Mouse (Mus musculus) forebrain, embryonic 10.5 days (tissue): ENCODE data around the gene 1810043G02Rik. TPM values are rescaled to one million over a fixed set of nuclear protein-coding genes. Genes with fewer than 3 reads are reported as not detected.
"Not testable (repeated sequence)": the region's sequence is repeated elsewhere in the genome, so short reads cannot be mapped to it uniquely, and the experiment has no call there.

Source experiments
- DNase-seq: peaks from one replicate; pipeline ENCODE4 v3.0.0-alpha.2; 2017; ENCODE audit warnings: low spot score; ENCODE audit errors: extremely low spot score
- H3K27ac ChIP-seq: fragments of 300-500 bp; sonication (generic); 2 replicates; pipeline ENCODE4 v1.5.1; 2016; ENCODE audit warnings: mild to moderate bottlenecking
- H3K27me3 ChIP-seq: fragments of 300-500 bp; sonication (generic); 2 replicates; pipeline ENCODE4 v1.6.1; 2016; ENCODE audit warnings: mild to moderate bottlenecking; ENCODE audit not compliant: poor library complexity, severe bottlenecking
- H3K36me3 ChIP-seq: fragments of 300-500 bp; sonication (generic); replicated peaks from 2 replicates; pipeline ENCODE4 v1.6.1; 2016; ENCODE audit warnings: mild to moderate bottlenecking, moderate library complexity
- H3K4me1 ChIP-seq: fragments of 300-500 bp; sonication (generic); 2 replicates; pipeline ENCODE4 v1.6.1; 2016
- H3K4me3 ChIP-seq: fragments of 300-500 bp; sonication (generic); 2 replicates; pipeline ENCODE4 v1.5.1; 2016; ENCODE audit warnings: mild to moderate bottlenecking, moderate library complexity
- H3K9me3 ChIP-seq: fragments of 300-500 bp; sonication (generic); 2 replicates; pipeline ENCODE4 v1.6.1; 2016; ENCODE audit warnings: mild to moderate bottlenecking, moderate library complexity
- WGBS: fragments of 180-500 bp; shearing (Covaris S2); methylation state at CpG from one replicate; pipeline ENCODE4 v1.1.7; 2016; 5-methylcytosine and 5-hydroxymethylcytosine counted together
- polyA plus RNA-seq: library from polyadenylated mRNA; unstranded; fragments of >200 nt; fragmentation: Nextera tagmentation; extraction: Ambion mirVana; gene quantifications from 2 replicates; pipeline ENCODE4 v1.2.1, GENCODE M21; 2016

The 1810043G02Rik gene
- 33.9 and 37.4 TPM in 2 replicates for polyA plus RNA-seq

GRCm38 (mm10) chr10:77978351-77979350 is at the start of gene 1810043G02Rik:
Gene 1810043G02Rik (plus strand): TSS chr10:77978524.
- Histone ChIP-seq H3K36me3 (peaks cover 38% of the 10 kb centered on the region), H3K4me3 (peak within 1 kb of the TSS; percentile 74), H3K27ac (peak within 1 kb of the TSS; percentile 89), H3K9me3 (no peaks in the 10 kb centered on the region), H3K4me1 (peaks cover 25% of the 10 kb centered on the region), H3K27me3 (no peaks in the 10 kb centered on the region)
- 1% methylated on average over 57 of the region's 57 CpGs for WGBS
- peak; percentile 98 for DNase-seq

DNA sequence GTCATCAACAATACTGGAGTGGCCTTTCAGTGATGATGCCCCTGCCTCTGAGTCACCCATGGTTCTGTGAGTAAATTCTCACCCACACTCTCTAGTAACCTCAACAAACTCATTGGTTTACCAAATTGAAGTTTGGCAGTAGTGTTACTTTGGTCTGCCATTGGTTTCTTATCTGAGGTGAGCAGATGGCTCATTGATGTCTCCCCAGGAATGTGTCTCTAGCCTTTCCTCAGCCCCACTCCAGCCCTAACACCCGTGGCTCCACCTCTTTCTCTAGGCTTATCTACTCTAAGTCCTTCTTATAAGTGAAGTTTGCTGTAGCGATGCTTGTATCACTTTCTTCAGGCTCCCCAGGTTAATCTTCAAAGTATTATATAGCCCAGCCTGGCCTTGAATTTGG is 38.6 kb upstream of the 1810043G02Rik start:
- no peaks in the 10 kb centered on the region for H3K27me3 ChIP-seq
- 82% methylated on average over 2 of the region's 2 CpGs for WGBS
- no peaks in the 10 kb centered on the region for H3K9me3 ChIP-seq
- no peak overlapping the region for H3K4me3 ChIP-seq
- no peaks in the 10 kb centered on the region for H3K36me3 ChIP-seq
- no peaks in the 10 kb centered on the region for H3K4me1 ChIP-seq
- no peak for DNase-seq
- no peak overlapping the region for H3K27ac ChIP-seq

GRCm38 (mm10) chr10:77950468-77950867 is 27.9 kb upstream of the 1810043G02Rik start:
- not testable (repeated sequence) for DNase-seq, H3K4me1 ChIP-seq

GRCm38 (mm10) chr10:77962725-77963124 is 15.6 kb upstream of the 1810043G02Rik start:
- DNase-seq: no peak
- no peak overlapping the region for H3K27ac ChIP-seq
- 88% methylated on average over 2 of the region's 2 CpGs for WGBS
- no peaks in the 10 kb centered on the region for H3K9me3 ChIP-seq
- no peak overlapping the region for H3K4me3 ChIP-seq
- H3K27me3 ChIP-seq: peaks cover 2% of the 10 kb centered on the region
- no peaks in the 10 kb centered on the region for H3K4me1 ChIP-seq
- no peaks in the 10 kb centered on the region for H3K36me3 ChIP-seq

More at GRCm38 (mm10) chr10:77950468-77950867, 27.9 kb upstream of the 1810043G02Rik start:
- peaks cover 15% of the 10 kb centered on the region; the same call in 1 of the 2 replicates for H3K9me3 ChIP-seq
- H3K36me3 ChIP-seq, H3K4me3 ChIP-seq, H3K27me3 ChIP-seq, H3K27ac ChIP-seq: not testable (repeated sequence)
- 90% methylated on average over 9 of the region's 12 CpGs for WGBS

DNA sequence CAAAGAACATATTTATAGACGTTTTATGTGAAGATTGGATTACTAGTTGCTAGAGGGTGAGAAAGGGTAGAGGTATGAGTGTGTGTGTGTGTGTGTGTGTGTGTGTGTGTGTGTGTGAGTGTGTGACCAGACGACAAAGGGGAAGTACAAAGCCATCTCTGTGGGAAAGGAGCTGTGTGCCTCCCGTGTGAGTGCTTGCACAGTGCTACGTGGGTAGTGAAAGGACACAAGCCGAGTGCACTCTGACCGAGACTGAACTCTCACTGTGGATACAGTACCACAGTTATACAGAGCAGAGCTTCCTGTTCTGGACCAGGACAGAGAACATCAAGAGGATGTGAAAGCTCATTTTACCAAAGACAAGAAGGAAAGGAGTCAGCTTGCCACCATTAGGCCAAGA is 14.4 kb upstream of the 1810043G02Rik start:
- peaks cover 2% of the 10 kb centered on the region for H3K4me1 ChIP-seq
- no peaks in the 10 kb centered on the region for H3K9me3 ChIP-seq
- 91% methylated on average over 6 of the region's 6 CpGs for WGBS
- H3K27ac ChIP-seq: no peak overlapping the region
- no peaks in the 10 kb centered on the region for H3K36me3 ChIP-seq
- H3K4me3 ChIP-seq: no peak overlapping the region
- H3K27me3 ChIP-seq: peaks cover 14% of the 10 kb centered on the region
- no peak for DNase-seq

- Histone ChIP-seq H3K36me3 (no peaks in the 10 kb centered on the region), H3K9me3 (no peaks in the 10 kb centered on the region), H3K27me3 (peaks cover 39% of the 10 kb centered on the region), H3K27ac (0 out of 2 replicates have a peak overlapping the region, but pooled peaks have one; percentile 25), H3K4me3 (peak overlapping the region; percentile 51), H3K4me1 (peaks cover 14% of the 10 kb centered on the region)
- DNase-seq: peak; percentile 60
- WGBS: 7% methylated on average over 26 of the region's 26 CpGs
Measured at GRCm38 (mm10) chr10:77969274-77969972, 8.9 kb upstream of the 1810043G02Rik start.

- H3K36me3 ChIP-seq: no peaks in the 10 kb centered on the region
- peak overlapping the region; percentile 51 for H3K4me3 ChIP-seq
- H3K27ac ChIP-seq: no peak overlapping the region
- 16% methylated on average over 8 of the region's 8 CpGs for WGBS
- no peak for DNase-seq
- peaks cover 14% of the 10 kb centered on the region for H3K4me1 ChIP-seq
- no peaks in the 10 kb centered on the region for H3K9me3 ChIP-seq
- H3K27me3 ChIP-seq: peaks cover 39% of the 10 kb centered on the region
Measured at GRCm38 (mm10) chr10:77969973-77970325, 8.4 kb upstream of the 1810043G02Rik start.

GRCm38 (mm10) chr10:77970481-77970880 is 7.8 kb upstream of the 1810043G02Rik start, which contains the start of gene Trpm2:
Gene Trpm2 (minus strand): TSS chr10:77970563.
- Histone ChIP-seq H3K9me3 (no peaks in the 10 kb centered on the region), H3K27me3 (peaks cover 39% of the 10 kb centered on the region), H3K27ac (0 out of 2 replicates have a peak within 1 kb of the TSS, but pooled peaks have one; percentile 25), H3K4me1 (peaks cover 14% of the 10 kb centered on the region), H3K36me3 (no peaks in the 10 kb centered on the region), H3K4me3 (peak within 1 kb of the TSS; percentile 51)
- WGBS: 86% methylated on average over 6 of the region's 6 CpGs
- DNase-seq: no peak

- Histone ChIP-seq H3K9me3 (no peaks in the 10 kb centered on the region), H3K4me3 (no peak overlapping the region), H3K27ac (no peak overlapping the region), H3K27me3 (peaks cover 39% of the 10 kb centered on the region), H3K4me1 (peaks cover 14% of the 10 kb centered on the region), H3K36me3 (no peaks in the 10 kb centered on the region)
- WGBS: 94% methylated on average over 10 of the region's 10 CpGs
- no peak for DNase-seq
Measured at GRCm38 (mm10) chr10:77971191-77971590, 7.1 kb upstream of the 1810043G02Rik start.

- H3K27me3 ChIP-seq: peaks cover 39% of the 10 kb centered on the region
- H3K36me3 ChIP-seq: no peaks in the 10 kb centered on the region
- H3K27ac ChIP-seq: no peak overlapping the region
- no peak overlapping the region for H3K4me3 ChIP-seq
- 63% methylated on average over 17 of the region's 17 CpGs for WGBS
- H3K9me3 ChIP-seq: no peaks in the 10 kb centered on the region
- peaks cover 14% of the 10 kb centered on the region for H3K4me1 ChIP-seq
- DNase-seq: no peak
Measured at GRCm38 (mm10) chr10:77971709-77972553, 6.4 kb upstream of the 1810043G02Rik start.

- no peak overlapping the region for H3K4me3 ChIP-seq
- H3K36me3 ChIP-seq: no peaks in the 10 kb centered on the region
- H3K4me1 ChIP-seq: peaks cover 24% of the 10 kb centered on the region
- H3K27me3 ChIP-seq: peaks cover 22% of the 10 kb centered on the region
- DNase-seq: no peak
- H3K9me3 ChIP-seq: no peaks in the 10 kb centered on the region
- no peak overlapping the region for H3K27ac ChIP-seq
- WGBS: 76% methylated on average over 5 of the region's 5 CpGs
Measured at GRCm38 (mm10) chr10:77974323-77974722, 4.0 kb upstream of the 1810043G02Rik start.

DNA sequence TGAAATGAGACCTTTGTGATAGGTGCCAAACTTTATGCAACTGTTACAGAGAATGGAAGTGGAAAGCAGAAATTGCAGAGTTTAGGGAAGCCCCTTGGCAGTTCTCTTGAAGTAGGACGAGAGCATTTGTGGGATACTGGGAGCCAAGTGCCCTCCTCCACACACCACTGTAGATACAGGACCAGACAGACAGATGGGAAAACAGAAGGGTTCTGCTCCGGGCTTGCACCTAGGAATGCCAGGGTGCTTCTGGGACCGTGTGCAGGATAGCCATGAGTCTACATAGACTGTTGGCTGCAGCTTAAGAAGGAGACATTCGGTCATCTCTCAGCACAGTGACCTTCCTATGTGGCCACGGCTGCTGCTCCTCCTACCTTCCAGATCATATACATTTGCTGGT is 3.5 kb upstream of the 1810043G02Rik start:
- Histone ChIP-seq H3K9me3 (no peaks in the 10 kb centered on the region), H3K4me1 (peaks cover 24% of the 10 kb centered on the region), H3K27ac (no peak overlapping the region), H3K4me3 (no peak overlapping the region), H3K27me3 (peaks cover 17% of the 10 kb centered on the region), H3K36me3 (0 out of 2 replicates have a peak, but pooled peaks cover under 1% of the 10 kb centered on the region)
- 83% methylated on average over 5 of the region's 5 CpGs for WGBS
- DNase-seq: no peak
